Mouse (Mus musculus) megakaryocyte, embryonic 14.5 days (primary cell): ENCODE data around the gene Pigu.

ENCODE experiments used
- FLI1 ChIP-seq: IDR thresholded peaks from 2 replicates; pipeline ENCODE4 v1.6.1; 2012; ENCODE audit warnings: low read length, inconsistent platforms, mixed read lengths
- GATA1 ChIP-seq: IDR thresholded peaks from 3 replicates; pipeline ENCODE4 v1.6.1; 2012; ENCODE audit warnings: mixed read lengths, low read length, inconsistent platforms, borderline replicate concordance

- TF ChIP-seq GATA1: no peak
- TF ChIP-seq FLI1: no peak
Measured at GRCm38 (mm10) chr2:155246231-155246630, 111.0 kb downstream of the Pigu start.
